Mouse (Mus musculus) hematopoietic stem cell, adult 5-6 weeks (primary cell): ENCODE data around the gene Il20rb. TPM values are rescaled to one million over a fixed set of nuclear protein-coding genes. Genes with fewer than 3 reads are reported as not detected.

Experiments
- ATAC-seq, 2 experiments: fragments of 125-278 bp in 1 of 2; replicated peaks in 1 of 2; 2 replicates each; pipeline ENCODE4 v1.8.0; 2016 to 2017; ENCODE audit warnings: inconsistent platforms in 2 of 2, mild to moderate bottlenecking in 2 of 2, moderate number of reproducible peaks in 2 of 2, low read depth in 1 of 2, moderate TSS enrichment in 1 of 2; ENCODE audit not compliant: low FRiP score in 2 of 2, poor library complexity in 2 of 2, severe bottlenecking in 2 of 2, insufficient read depth in 1 of 2, low TSS enrichment in 1 of 2
- total RNA-seq: library from RNA; stranded (forward); fragments of 172-1452, 232-1000 nt; gene quantifications from 2 replicates; pipeline ENCODE4 v1.2.3, GENCODE M21; 2017

The Il20rb gene
- total RNA-seq, 1 experiment from 2014 or later = 1.2 TPM

- ATAC-seq = no peak
Measured at GRCm38 (mm10) chr9:100474056-100474455, 12.5 kb downstream of the Il20rb start.

DNA sequence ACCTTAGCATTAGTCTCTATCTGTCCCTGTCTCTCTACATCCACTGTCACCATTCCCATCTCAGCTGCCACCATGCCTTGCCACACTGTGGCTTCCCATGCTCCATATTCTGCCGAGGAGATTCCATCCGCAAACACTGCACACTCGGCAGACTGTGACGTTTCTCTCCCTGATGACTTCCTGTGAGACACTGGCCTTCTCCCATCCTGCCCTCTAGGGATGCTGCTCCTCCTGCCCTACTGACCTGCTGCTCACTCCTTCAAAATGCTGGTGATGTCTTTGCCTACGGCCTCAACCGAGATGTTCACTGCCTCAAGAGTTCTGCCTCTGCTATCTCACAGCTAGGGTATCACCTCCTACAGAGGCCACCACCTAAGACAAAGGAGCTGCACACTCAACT is 13.2 kb downstream of the Il20rb start:
- no peak for ATAC-seq

DNA sequence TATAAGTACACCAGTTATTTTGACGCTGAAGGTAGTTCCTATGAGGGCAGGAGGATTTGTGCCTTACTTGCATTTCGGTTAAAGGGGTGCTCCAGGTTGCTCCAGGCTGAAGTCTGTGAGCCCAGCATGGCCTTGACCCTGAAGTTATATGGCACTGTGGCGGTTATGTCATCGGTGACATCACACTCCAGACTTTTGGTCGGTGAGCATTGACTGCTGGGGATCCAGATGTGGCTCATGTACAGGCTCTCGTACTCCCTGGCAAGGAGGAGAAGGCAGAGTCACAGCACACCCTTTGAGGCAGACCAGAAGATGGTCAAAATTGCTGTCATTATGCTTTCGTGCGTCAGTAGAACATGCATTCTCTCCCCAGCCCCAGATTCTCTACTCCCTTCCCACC is 13.7 kb downstream of the Il20rb start:
- no peak for ATAC-seq

DNA sequence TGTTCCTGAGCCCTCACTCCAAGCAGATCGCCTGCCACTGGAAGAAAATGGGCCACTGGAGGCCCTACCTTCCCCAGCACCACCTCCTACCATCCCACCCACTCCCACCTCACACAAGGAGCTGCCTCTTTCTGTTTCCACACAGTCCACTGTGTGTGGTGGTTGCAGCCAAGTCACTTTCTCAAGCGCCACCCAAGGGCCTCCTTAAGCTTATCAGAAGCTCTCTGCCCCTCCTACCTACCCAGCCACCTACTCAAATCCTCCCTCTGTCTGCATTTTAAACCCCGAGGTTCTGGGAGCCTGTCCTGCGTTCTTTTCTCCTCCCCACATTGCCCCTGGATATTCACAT is 15.0 kb downstream of the Il20rb start:
- ATAC-seq = no peak; a peak in 1 of 4 replicates

- no peak for ATAC-seq
Measured at GRCm38 (mm10) chr9:100470936-100471604, 15.5 kb downstream of the Il20rb start.

- ATAC-seq = no peak
Measured at GRCm38 (mm10) chr9:100470228-100470627, 16.4 kb downstream of the Il20rb start.

- no peak for ATAC-seq
Measured at GRCm38 (mm10) chr9:100469681-100470080, 16.9 kb downstream of the Il20rb start.

- ATAC-seq = no peak
Measured at GRCm38 (mm10) chr9:100468151-100468550, 18.4 kb downstream of the Il20rb start.

DNA sequence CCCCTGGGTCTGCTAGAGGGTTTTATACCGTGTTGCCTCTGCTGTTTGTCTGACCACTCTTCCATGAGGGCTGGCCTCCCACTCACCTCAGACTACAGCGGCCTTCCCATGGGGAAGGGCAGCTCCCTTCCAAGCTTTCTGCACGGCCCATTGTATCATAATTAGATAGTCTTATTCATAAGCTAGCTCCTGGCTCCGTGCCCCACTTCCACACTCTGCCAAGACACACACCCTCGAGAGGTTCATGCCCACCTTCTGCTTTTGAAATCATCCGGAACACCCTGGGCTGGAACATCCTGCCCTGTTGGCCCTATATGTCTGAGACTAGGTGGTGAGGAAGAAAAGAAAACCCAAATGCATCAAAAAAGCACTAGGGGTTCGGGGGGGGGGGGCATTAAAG is 18.9 kb downstream of the Il20rb start:
- no peak for ATAC-seq

DNA sequence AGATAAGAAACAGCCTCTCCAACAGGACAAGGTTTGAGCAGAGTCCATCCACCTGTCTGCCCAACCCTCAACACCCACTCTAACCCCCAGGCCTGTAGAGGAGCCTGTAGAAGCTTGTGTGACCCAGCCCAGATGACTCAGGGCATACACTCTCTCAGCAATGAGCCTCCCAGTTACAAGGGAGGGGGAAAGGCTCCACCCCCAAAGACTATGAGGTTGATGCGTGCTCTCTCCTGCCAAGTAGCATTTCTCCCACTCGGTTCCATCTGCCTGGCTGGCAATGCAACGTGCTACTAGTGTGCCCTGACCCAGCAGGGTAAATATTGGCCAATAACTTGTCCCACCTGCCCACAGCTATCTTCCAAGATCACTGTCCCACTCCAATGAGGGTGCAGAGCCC is 19.8 kb downstream of the Il20rb start:
- no peak for ATAC-seq

DNA sequence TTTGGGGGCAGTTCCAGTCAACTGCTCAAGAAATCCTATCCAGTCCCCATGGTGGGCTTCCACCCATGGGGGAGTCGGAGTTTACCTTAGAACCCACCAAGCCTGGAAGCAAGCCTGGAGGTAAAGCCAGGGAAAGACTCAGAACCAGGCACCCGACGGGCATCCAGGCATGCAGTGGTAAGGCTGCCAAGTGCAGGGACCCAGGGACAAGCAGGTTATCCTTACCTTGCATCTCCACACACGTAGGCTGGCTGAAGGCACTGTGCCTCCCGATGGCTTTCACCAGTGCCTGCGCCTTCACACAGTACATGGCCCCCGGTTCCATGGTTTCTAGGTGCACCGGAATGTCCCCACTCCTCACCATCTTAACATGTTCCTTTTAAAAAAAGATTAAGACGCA is 20.6 kb downstream of the Il20rb start:
- no peak for ATAC-seq

GRCm38 (mm10) chr9:100465380-100465779 is 21.2 kb downstream of the Il20rb start:
- no peak for ATAC-seq

- ATAC-seq = no peak
Measured at GRCm38 (mm10) chr9:100463771-100464170, 22.8 kb downstream of the Il20rb start.

- no peak for ATAC-seq
Measured at GRCm38 (mm10) chr9:100462098-100462497, 24.5 kb downstream of the Il20rb start.

- ATAC-seq = no peak
Measured at GRCm38 (mm10) chr9:100461671-100462070, 24.9 kb downstream of the Il20rb start.

- no peak for ATAC-seq
Measured at GRCm38 (mm10) chr9:100460203-100460602, 26.4 kb downstream of the Il20rb start.

- peak; percentile 59 to 77 for ATAC-seq
Measured at GRCm38 (mm10) chr9:100457971-100458681, 28.5 kb downstream of the Il20rb start.

DNA sequence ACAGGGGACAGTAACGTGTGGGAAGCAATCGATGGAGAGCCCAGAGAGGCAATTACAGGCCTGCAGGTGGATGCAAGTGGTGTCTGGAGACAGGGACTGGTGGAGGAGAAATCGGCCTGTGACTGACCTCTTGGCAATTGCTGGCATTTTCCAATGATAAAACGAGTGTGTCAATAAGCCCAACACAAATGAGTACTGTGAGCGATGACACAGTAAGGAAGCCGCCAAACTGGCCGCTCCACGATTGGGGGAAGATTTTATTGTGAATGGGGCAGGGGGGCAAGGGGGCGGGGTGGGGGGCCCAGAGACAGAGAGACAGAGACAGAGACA is 32.0 kb downstream of the Il20rb start:
- no peak for ATAC-seq
